Mouse (Mus musculus): ENCODE results near the gene Foxred1. TPM values are rescaled to one million over a fixed set of nuclear protein-coding genes. Genes with fewer than 3 reads are reported as not detected.
A peak's percentile ranks its signal among the peaks of the same experiment; 100 is the strongest.

Gene Foxred1
- polyA plus RNA-seq, 1 experiment, result 7.4 TPM

DNA sequence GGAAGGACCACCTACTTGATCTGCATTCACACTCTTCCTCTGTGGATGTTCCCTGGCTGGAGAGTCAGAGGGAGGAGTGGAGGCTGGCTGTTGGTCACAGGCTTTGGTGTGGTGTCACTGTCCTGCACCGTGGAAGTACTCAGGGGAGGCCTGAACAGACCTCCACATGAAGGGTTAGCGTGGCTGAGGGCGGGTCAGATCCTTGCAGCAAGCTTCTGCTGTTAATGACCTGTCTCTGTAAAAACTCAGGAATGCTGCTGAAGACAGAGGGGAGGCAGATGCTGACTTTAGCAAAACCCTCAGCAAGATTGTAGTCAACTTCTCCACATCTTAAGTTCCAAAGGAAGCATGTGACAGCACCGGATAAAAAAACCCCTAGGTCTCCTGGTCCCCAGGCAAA, 54.0 kb downstream of the Foxred1 start:
- Histone ChIP-seq H3K9me3 (no peaks in the 10 kb centered on the region), H3K27me3 (replicated peaks) (no peaks in the 10 kb centered on the region), H3K36me3 (replicated peaks; ENCODE audit: low read length) (peaks cover 43% of the 10 kb centered on the region), H3K4me1 (peaks cover 54% of the 10 kb centered on the region), H3K4me3 (replicated peaks) (peak overlapping the region; percentile 10)
- TF ChIP-seq FLI1 (IDR thresholded peaks at IDR 0.05; ENCODE audit: low read length), result no peak
- no peak for TF ChIP-seq GATA1 (IDR thresholded peaks at IDR 0.05; ENCODE audit: borderline replicate concordance, low read length)

DNA sequence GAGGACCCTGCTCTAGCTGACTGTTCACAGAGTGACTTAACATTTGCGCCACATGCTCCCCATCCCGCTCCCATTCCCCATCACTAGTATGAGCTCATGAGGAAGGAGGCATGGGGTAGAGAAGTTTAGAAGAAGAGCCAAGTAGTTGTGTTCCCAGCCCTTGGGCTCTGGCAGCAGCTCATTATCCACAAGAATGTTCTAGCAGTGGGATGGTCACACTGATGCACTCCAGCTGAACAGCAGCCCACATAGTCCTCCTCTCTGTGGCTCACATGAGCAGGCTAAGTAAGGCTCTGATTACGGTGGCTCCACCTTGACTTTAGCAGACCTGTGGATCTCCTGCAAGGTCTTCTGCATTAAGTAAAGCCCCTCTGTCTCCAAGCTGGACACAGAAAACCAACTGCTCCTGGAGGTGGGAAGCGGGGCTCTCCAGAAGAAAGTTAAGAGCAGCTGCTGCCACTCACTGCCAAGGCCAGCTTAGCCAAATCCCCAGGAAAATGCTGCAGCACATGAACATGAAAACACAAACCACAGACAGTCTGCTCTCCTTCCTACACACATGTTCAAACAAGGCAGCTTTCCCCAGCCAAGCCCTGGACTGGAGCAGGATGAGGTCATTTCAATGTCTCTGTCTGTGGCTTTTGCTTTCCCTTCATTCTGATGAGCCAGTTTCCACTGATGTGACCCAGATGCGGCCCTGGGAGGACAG, 54.7 kb downstream of the Foxred1 start:
- Histone ChIP-seq H3K27me3 (replicated peaks) (no peaks in the 10 kb centered on the region), H3K36me3 (replicated peaks; ENCODE audit: low read length) (peaks cover 37% of the 10 kb centered on the region), H3K9me3 (no peaks in the 10 kb centered on the region), H3K4me3 (replicated peaks) (peak overlapping the region; percentile 10), H3K4me1 (peaks cover 50% of the 10 kb centered on the region)
- no peak for TF ChIP-seq GATA1 (IDR thresholded peaks at IDR 0.05; ENCODE audit: borderline replicate concordance, low read length)
- TF ChIP-seq FLI1 (IDR thresholded peaks at IDR 0.05; ENCODE audit: low read length), result no peak

Other genes with a start within 250 kb of the Foxred1 start
- gene St3gal4, start 91.8 kb downstream of the Foxred1 start, polyA plus RNA-seq (2012; ENCODE audit: insufficient read depth, low replicate concordance), result 13.7 and 16.5 TPM in 2 replicates
- 78.0 and 88.3 TPM in 2 replicates for gene Dcps, start 35.0 kb downstream of the Foxred1 start, polyA plus RNA-seq (2012; ENCODE audit: insufficient read depth, low replicate concordance)
- gene Srpr, start 10.9 kb downstream of the Foxred1 start, polyA plus RNA-seq (2012; ENCODE audit: insufficient read depth, low replicate concordance), result 1.3 and 11.2 TPM in 2 replicates
- 1.9 and 9.9 TPM in 2 replicates for gene Tirap, start 10.8 kb downstream of the Foxred1 start, polyA plus RNA-seq (2012; ENCODE audit: insufficient read depth, low replicate concordance)
- 3.5 TPM in 1 of 2 replicates, not detected in the other for gene Fam118b, start 56.8 kb upstream of the Foxred1 start, polyA plus RNA-seq (2012; ENCODE audit: insufficient read depth, low replicate concordance)
- gene Rpusd4, start 56.8 kb upstream of the Foxred1 start, polyA plus RNA-seq (2012; ENCODE audit: insufficient read depth, low replicate concordance), result 0.49 TPM in 1 of 2 replicates, not detected in the other
- not detected in 2 replicates for gene Cdon, start 210.1 kb upstream of the Foxred1 start, polyA plus RNA-seq (2012; ENCODE audit: insufficient read depth, low replicate concordance)

Measured in megakaryocyte, embryonic 14.5 days (primary cell).